Mouse (Mus musculus) CH12.LX (cell line): Measurements from ENCODE around the gene Myo1d. TPM values are rescaled to one million over a fixed set of nuclear protein-coding genes. Genes with fewer than 3 reads are reported as not detected.
A peak's percentile ranks its signal among the peaks of the same experiment; 100 is the strongest.

Source experiments
- DNase-seq: peaks from one replicate; pipeline ENCODE4 v3.0.0-alpha.2; 2013; ENCODE audit errors: extremely low read depth
- H3K27ac ChIP-seq: 2 replicates; pipeline ENCODE4 v1.5.1; 2012; ENCODE audit warnings: low read depth, mild to moderate bottlenecking, control low read depth, moderate library complexity; ENCODE audit not compliant: insufficient read depth
- H3K27me3 ChIP-seq: replicated peaks from 2 replicates; pipeline ENCODE3; 2012; ENCODE audit warnings: inconsistent platforms
- H3K36me3 ChIP-seq, 2 experiments: replicated peaks in 1 of 2; 2 replicates each; pipeline versions ENCODE3 to v1.6.1; 2012; ENCODE audit warnings: inconsistent platforms in 1 of 2, low read length in 1 of 2, mild to moderate bottlenecking in 1 of 2, mixed read lengths in 1 of 2, moderate library complexity in 1 of 2; ENCODE audit not compliant: control insufficient read depth in 1 of 2, insufficient read depth in 1 of 2
- H3K4me1 ChIP-seq, 2 experiments: 2 replicates each; pipeline ENCODE4 v1.6.1; 2012; ENCODE audit warnings: inconsistent platforms in 1 of 2, moderate library complexity in 1 of 2; ENCODE audit not compliant: insufficient read depth in 2 of 2, control insufficient read depth in 1 of 2
- H3K4me2 ChIP-seq: 2 replicates; pipeline ENCODE4 v1.6.1; 2012; ENCODE audit warnings: low read depth, mild to moderate bottlenecking, control low read depth; ENCODE audit not compliant: poor library complexity, insufficient read depth, severe bottlenecking
- H3K4me3 ChIP-seq, 3 experiments: fragments of 150-350 bp in 1 of 3; sonication (generic) in 1 of 3; replicated peaks in 1 of 3; 2 replicates each; pipeline versions ENCODE3 to v1.5.1; 2011 to 2012; ENCODE audit warnings: low read depth in 2 of 3, low read length in 2 of 3, mild to moderate bottlenecking in 2 of 3, moderate library complexity in 2 of 3, control low read depth in 1 of 3, improper control_type of control experiment in 1 of 3, inconsistent platforms in 1 of 3, mixed read lengths in 1 of 3; ENCODE audit not compliant: poor library complexity in 1 of 3
- H3K79me2 ChIP-seq: replicated peaks from 2 replicates; pipeline ENCODE4 v1.6.1; 2012; ENCODE audit warnings: mild to moderate bottlenecking, moderate library complexity; ENCODE audit not compliant: control insufficient read depth, poor library complexity, insufficient read depth, severe bottlenecking; ENCODE audit errors: extremely low read depth
- H3K9ac ChIP-seq: 2 replicates; pipeline ENCODE4 v1.6.1; 2012; ENCODE audit warnings: low read depth, mild to moderate bottlenecking, control low read depth, moderate library complexity; ENCODE audit not compliant: insufficient read depth
- H3K9me3 ChIP-seq: replicated peaks from 2 replicates; pipeline ENCODE3; 2012; ENCODE audit warnings: low read length, inconsistent platforms, mixed read lengths
- BHLHE40 ChIP-seq: IDR thresholded peaks from 2 replicates; pipeline ENCODE4 v1.6.1; 2011; ENCODE audit warnings: mild to moderate bottlenecking, low read depth, low read length, improper control_type of control experiment
- CTCF ChIP-seq, 2 experiments: IDR thresholded peaks in 1 of 2; conservative IDR thresholded peaks in 1 of 2; 2 replicates each; pipeline ENCODE4 v1.5.1; 2011 to 2012; ENCODE audit warnings: low read depth in 2 of 2, low read length in 2 of 2, improper control_type of control experiment in 1 of 2, inconsistent platforms in 1 of 2, mild to moderate bottlenecking in 1 of 2, moderate library complexity in 1 of 2
- E2F4 ChIP-seq: IDR thresholded peaks from 2 replicates; pipeline ENCODE4 v1.6.1; 2011; ENCODE audit warnings: low read depth, low read length, improper control_type of control experiment; ENCODE audit not compliant: insufficient replicate concordance
- ELF1 ChIP-seq: IDR thresholded peaks from 2 replicates; pipeline ENCODE4 v1.6.1; 2014; ENCODE audit warnings: low read depth, mild to moderate bottlenecking, inconsistent platforms, low read length, improper control_type of control experiment
- EP300 ChIP-seq: IDR thresholded peaks from 2 replicates; pipeline ENCODE4 v1.6.1; 2011; ENCODE audit warnings: low read length, improper control_type of control experiment
- ETS1 ChIP-seq: conservative IDR thresholded peaks from 2 replicates; pipeline ENCODE4 v1.6.1; 2012; ENCODE audit warnings: low read depth, mild to moderate bottlenecking, inconsistent platforms, low read length, improper control_type of control experiment, moderate library complexity
- GABPA ChIP-seq: IDR thresholded peaks from 2 replicates; pipeline ENCODE4 v1.6.1; 2012; ENCODE audit warnings: low read depth, low read length, improper control_type of control experiment, inconsistent platforms; ENCODE audit not compliant: insufficient replicate concordance
- HCFC1 ChIP-seq: IDR thresholded peaks from 2 replicates; pipeline ENCODE4 v1.6.1; 2012; ENCODE audit warnings: low read depth, mild to moderate bottlenecking, inconsistent platforms, low read length, improper control_type of control experiment
- IRF4 ChIP-seq: IDR thresholded peaks from 2 replicates; pipeline ENCODE4 v1.6.1; 2014; ENCODE audit warnings: low read depth, mild to moderate bottlenecking, inconsistent platforms, low read length, improper control_type of control experiment
- JUN ChIP-seq: IDR thresholded peaks from 2 replicates; pipeline ENCODE4 v1.6.1; 2011; ENCODE audit warnings: low read depth, mild to moderate bottlenecking, low read length, improper control_type of control experiment, moderate library complexity; ENCODE audit not compliant: insufficient read depth
- JUND ChIP-seq: conservative IDR thresholded peaks from 2 replicates; pipeline ENCODE4 v1.6.1; 2011; ENCODE audit warnings: low read depth, low read length, improper control_type of control experiment
- MAX ChIP-seq: IDR thresholded peaks from 2 replicates; pipeline ENCODE4 v1.6.1; 2011; ENCODE audit warnings: low read length, improper control_type of control experiment
- MAZ ChIP-seq: IDR thresholded peaks from 2 replicates; pipeline ENCODE4 v1.6.1; 2012; ENCODE audit warnings: low read depth, mild to moderate bottlenecking, inconsistent platforms, low read length, improper control_type of control experiment, moderate library complexity
- NELFE ChIP-seq: IDR thresholded peaks from 2 replicates; pipeline ENCODE4 v1.6.1; 2011; ENCODE audit warnings: low read depth, low read length, improper control_type of control experiment
- NRF1 ChIP-seq: IDR thresholded peaks from 2 replicates; pipeline ENCODE4 v1.6.1; 2014; ENCODE audit warnings: low read depth, mild to moderate bottlenecking, inconsistent platforms, low read length, improper control_type of control experiment, moderate library complexity
- PAX5 ChIP-seq: IDR thresholded peaks from 2 replicates; pipeline ENCODE4 v1.6.1; 2012; ENCODE audit warnings: low read length, inconsistent platforms, mixed read lengths
- POLR2A ChIP-seq: IDR thresholded peaks from 2 replicates; pipeline ENCODE4 v1.6.1; 2011; ENCODE audit warnings: low read depth, mild to moderate bottlenecking, improper control_type of control experiment, low read length
- POLR2AphosphoS2 ChIP-seq: IDR thresholded peaks from 2 replicates; pipeline ENCODE4 v1.6.1; 2011; ENCODE audit warnings: low read depth, low read length, improper control_type of control experiment
- SMC3 ChIP-seq: IDR thresholded peaks from 2 replicates; pipeline ENCODE4 v1.6.1; 2011; ENCODE audit warnings: low read depth, low read length, improper control_type of control experiment
- TBP ChIP-seq: conservative IDR thresholded peaks from 2 replicates; pipeline ENCODE4 v1.6.1; 2011; ENCODE audit warnings: low read depth, low read length, improper control_type of control experiment
- UBTF ChIP-seq: IDR thresholded peaks from 2 replicates; pipeline ENCODE4 v1.6.1; 2012; ENCODE audit warnings: low read depth, mild to moderate bottlenecking, inconsistent platforms, low read length, improper control_type of control experiment, moderate library complexity
- USF1 ChIP-seq: IDR thresholded peaks from 2 replicates; pipeline ENCODE4 v1.6.1; 2014; ENCODE audit warnings: low read depth, mild to moderate bottlenecking, inconsistent platforms, low read length, improper control_type of control experiment
- USF2 ChIP-seq: conservative IDR thresholded peaks from 2 replicates; pipeline ENCODE4 v1.6.1; 2011; ENCODE audit warnings: low read depth, low read length, improper control_type of control experiment
- ZC3H11A ChIP-seq: IDR thresholded peaks from 2 replicates; pipeline ENCODE4 v1.6.1; 2012; ENCODE audit warnings: low read depth, mild to moderate bottlenecking, inconsistent platforms, low read length, improper control_type of control experiment
- ZKSCAN1 ChIP-seq: IDR thresholded peaks from 2 replicates; pipeline ENCODE4 v1.6.1; 2012; ENCODE audit warnings: low read depth, inconsistent platforms, low read length, improper control_type of control experiment, borderline replicate concordance
- ZMIZ1 ChIP-seq: IDR thresholded peaks from 2 replicates; pipeline ENCODE4 v1.6.1; 2012; ENCODE audit warnings: low read depth, mild to moderate bottlenecking, inconsistent platforms, low read length, improper control_type of control experiment
- ZNF384 ChIP-seq: IDR thresholded peaks from 2 replicates; pipeline ENCODE4 v1.6.1; 2012; ENCODE audit warnings: low read depth, low read length, improper control_type of control experiment, inconsistent platforms
- dilution Hi-C: fragments of 300-500 bp; cut with MboI; formaldehyde crosslinking; loops from 2 replicates; pipeline ENCODE4 v1.14.3; 2020; ENCODE audit warnings: low sequenced_read_pairs; ENCODE audit not compliant: extremely low pct_unique_long_range_greater_than_20kb, extremely low pct_ligation_motif_present
- in situ Hi-C: fragments of 300-500 bp; cut with MboI; formaldehyde crosslinking; loops from 3 replicates; pipeline ENCODE4 v1.14.3; 2019; ENCODE audit warnings: low sequenced_read_pairs, low pct_ligation_motif_present, low pct_unique_long_range_greater_than_20kb, mixed read lengths
- polyA plus RNA-seq: library from polyadenylated mRNA; unstranded; fragments of >175 nt; gene quantifications from 2 replicates; pipeline ENCODE4 v1.2.1, GENCODE M21; 2012; ENCODE audit warnings: low read depth; ENCODE audit not compliant: insufficient read length
- total RNA-seq, 2 experiments: library from RNA; depleted of rRNA; stranded (reverse); fragments of 300-350 nt in 1 of 2; fragments of >200 nt in 1 of 2; gene quantifications; 2 replicates each; pipeline ENCODE4 v1.2.3; 2012 to 2014

The Myo1d gene
- total and polyA plus RNA-seq, 3 experiments: 2.2 to 5.6 (median 2.9) TPM

DNA sequence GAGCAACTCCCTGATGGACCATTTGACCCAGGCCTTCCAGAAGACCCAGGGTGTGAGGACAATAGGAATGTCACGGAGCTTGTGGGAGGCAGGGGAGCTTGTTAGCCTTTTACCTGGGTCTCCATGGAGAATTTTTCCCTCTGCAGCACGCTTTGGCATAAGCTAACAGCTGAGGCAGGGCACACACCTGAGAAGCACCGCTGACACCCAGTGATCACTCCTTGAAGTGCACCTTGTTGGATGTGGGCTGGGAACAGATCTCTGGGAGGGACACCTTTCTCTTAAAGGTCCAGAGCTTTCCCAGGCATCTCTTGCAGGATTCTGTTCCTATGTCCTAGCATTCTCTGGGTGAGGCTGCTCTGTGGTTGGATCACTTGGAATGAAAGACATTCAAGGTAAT is 20.2 kb upstream of the Myo1d start (continued):
- TF ChIP-seq JUN: no peak
- TF ChIP-seq JUND: no peak
- no peak for TF ChIP-seq ZKSCAN1
- peak; percentile 58 for TF ChIP-seq ZC3H11A
- TF ChIP-seq MAX: 0 out of 2 replicates have a peak, but pooled peaks have one; percentile 23
- no peak for TF ChIP-seq TBP

GRCm38 (mm10) chr11:80795431-80795830 is 15.6 kb upstream of the Myo1d start:
- H3K4me2 ChIP-seq: no peak overlapping the region
- no peaks in the 10 kb centered on the region for H3K79me2 ChIP-seq
- in situ Hi-C loops (no loop called here), dilution Hi-C loops (no loop called here)
- no peaks in the 10 kb centered on the region for H3K27me3 ChIP-seq
- no peaks in the 10 kb centered on the region for H3K36me3 ChIP-seq
- no peak for DNase-seq
- H3K9ac ChIP-seq: no peak overlapping the region
- H3K4me3 ChIP-seq: no peak overlapping the region
- TF ChIP-seq BHLHE40: no peak
- no peak for TF ChIP-seq HCFC1
- no peak for TF ChIP-seq NRF1
- no peak for TF ChIP-seq IRF4
- TF ChIP-seq ZC3H11A: no peak
- TF ChIP-seq UBTF: no peak
- TF ChIP-seq ZNF384: no peak
- TF ChIP-seq POLR2AphosphoS2: no peak
- no peak for TF ChIP-seq GABPA
- no peak for TF ChIP-seq USF1
- TF ChIP-seq CTCF (conservative IDR thresholded peaks at IDR 0.05 in 1 of 2, IDR thresholded peaks at IDR 0.05 in 1 of 2; ENCODE audit: low read depth in 2 of 2, low read length in 2 of 2): no peak
- no peak for TF ChIP-seq NELFE
- no peak for TF ChIP-seq TBP
- TF ChIP-seq USF2: no peak
- TF ChIP-seq POLR2A: no peak
- no peak for TF ChIP-seq ELF1
- no peaks in the 10 kb centered on the region for H3K9me3 ChIP-seq
- H3K27ac ChIP-seq: no peak overlapping the region
- peaks cover 6 to 17% of the 10 kb centered on the region in 2 experiments; a peak in 2 of 4 replicates for H3K4me1 ChIP-seq

- in situ Hi-C loops: no loop called here
- H3K4me3 ChIP-seq: no peak overlapping the region
- TF ChIP-seq PAX5 (no peak), SMC3 (no peak), ZMIZ1 (no peak), ETS1 (no peak), ZNF384 (no peak), GABPA (no peak), BHLHE40 (no peak), TBP (no peak), ZC3H11A (no peak), UBTF (no peak), MAZ (no peak), ZKSCAN1 (no peak), EP300 (no peak), HCFC1 (no peak), E2F4 (no peak)
- TF ChIP-seq, all 38 proteins: peak for 0
- no peak for DNase-seq
- H3K4me2 ChIP-seq: no peak overlapping the region
- no peaks in the 10 kb centered on the region for H3K27me3 ChIP-seq
- peaks cover 5 to 17% of the 10 kb centered on the region in 2 experiments; a peak in 2 of 4 replicates for H3K4me1 ChIP-seq
- no peaks in the 10 kb centered on the region for H3K79me2 ChIP-seq
- no peaks in the 10 kb centered on the region for H3K36me3 ChIP-seq
- dilution Hi-C loops: no loop called here
- H3K9me3 ChIP-seq: no peaks in the 10 kb centered on the region
- no peak overlapping the region for H3K27ac ChIP-seq
- no peak overlapping the region for H3K9ac ChIP-seq
Measured at GRCm38 (mm10) chr11:80794290-80794689, 14.5 kb upstream of the Myo1d start.
